Mouse (Mus musculus): ENCODE measurements around the gene Gpd1l. TPM values are rescaled to one million over a fixed set of nuclear protein-coding genes. Genes with fewer than 3 reads are reported as not detected.

Gpd1l gene
- polyA plus RNA-seq (2012; rRNA removed) (3.9 and 4.6 TPM in 2 replicates), polyA plus RNA-seq (2014; fragmentation: Nextera tagmentation; extraction: Ambion mirVana) (3.4 and 3.7 TPM in 2 replicates)

GRCm38 (mm10) chr9:114933723-114934171, at the start of gene Gpd1l:
Gene Gpd1l (minus strand): TSS chr9:114933987.
- Histone ChIP-seq H3K4me2 (ENCODE audit: low read depth) (peak within 1 kb of the TSS; percentile 78), H3K27me3 (ENCODE audit: control insufficient read depth, insufficient read depth, low read length) (no peaks in the 10 kb centered on the region), H3K9me3 (ENCODE audit: control insufficient read depth, low read length) (no peaks in the 10 kb centered on the region), H3K4me1 (replicated peaks; ENCODE audit: control insufficient read depth in 2 of 2, insufficient read depth in 2 of 2, low read length in 1 of 2) (peaks cover 0 to 9% of the 10 kb centered on the region in 2 experiments; a peak in 2 of 4 replicates), H3K36me3 (replicated peaks; ENCODE audit: control insufficient read depth, insufficient read depth, low read depth) (no peaks in the 10 kb centered on the region), H3K4me3 (ENCODE audit: insufficient read depth in 1 of 2, low read depth in 2 of 2, low read length in 2 of 2) (peak within 1 kb of the TSS; percentile 57 to 67), H3K27ac (no peak within 1 kb of the TSS), H3K9ac (replicated peaks) (peak within 1 kb of the TSS; percentile 39)
- under 1% methylated on average over 30 of the region's 30 CpGs for WGBS (ENCODE audit: insufficient replicate concordance)
- TF ChIP-seq CTCF (IDR thresholded peaks at IDR 0.05; ENCODE audit: low read depth) = no peak
- no peak for TF ChIP-seq EP300 (IDR thresholded peaks at IDR 0.05; ENCODE audit: low read depth)
- ATAC-seq (ENCODE audit: insufficient read depth) (peak; percentile 99), DNase-seq (ENCODE audit: low read depth in 3 of 3, low spot score in 3 of 3) (peak; percentile 76 to 78 (median 78))

- Histone ChIP-seq H3K9me3 (ENCODE audit: control insufficient read depth, low read length) (no peaks in the 10 kb centered on the region), H3K4me1 (replicated peaks; ENCODE audit: control insufficient read depth in 2 of 2, insufficient read depth in 2 of 2, low read length in 1 of 2) (no peaks in the 10 kb centered on the region), H3K36me3 (replicated peaks; ENCODE audit: control insufficient read depth, insufficient read depth, low read depth) (no peaks in the 10 kb centered on the region), H3K27me3 (ENCODE audit: control insufficient read depth, insufficient read depth, low read length) (peaks cover 25% of the 10 kb centered on the region), H3K27ac (no peak within 1 kb of the TSS), H3K4me2 (ENCODE audit: low read depth) (no peak within 1 kb of the TSS), H3K9ac (replicated peaks) (no peak within 1 kb of the TSS), H3K4me3 (ENCODE audit: insufficient read depth in 1 of 2, low read depth in 2 of 2, low read length in 2 of 2) (no peak within 1 kb of the TSS)
- no peak for DNase-seq (ENCODE audit: low read depth in 3 of 3, low spot score in 3 of 3)
- TF ChIP-seq EP300 (IDR thresholded peaks at IDR 0.05; ENCODE audit: low read depth) (no peak), CTCF (IDR thresholded peaks at IDR 0.05; ENCODE audit: low read depth) (no peak)
- ATAC-seq (ENCODE audit: insufficient read depth) = no peak
- 72% methylated on average over 15 of the region's 16 CpGs for WGBS (ENCODE audit: insufficient replicate concordance)
These were observed 49.0 kb upstream of the Gpd1l start, which contains the start of gene Rps27rt for GRCm38 (mm10) chr9:114982689-114983360. Gene Rps27rt (minus strand): TSS chr9:114982739.

DNA sequence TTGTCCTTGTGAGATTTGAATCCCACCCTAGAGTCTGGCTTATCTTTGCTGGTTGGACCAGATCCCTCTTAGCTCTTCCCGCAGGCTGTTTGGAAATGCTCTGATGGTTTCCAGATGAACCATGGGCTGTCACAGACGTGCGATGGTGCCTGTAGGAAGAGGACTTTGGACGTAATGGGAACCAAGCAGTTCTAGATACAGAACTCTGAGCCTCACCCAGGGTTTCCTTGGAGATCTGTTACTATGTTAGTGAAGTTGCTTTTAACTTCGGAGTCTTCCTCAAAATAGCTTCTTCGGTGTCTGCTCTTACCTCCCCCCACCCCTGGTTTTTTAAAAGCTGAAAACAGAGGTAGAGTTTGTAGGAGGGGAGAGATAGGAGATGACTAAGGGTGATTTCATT, 46.2 kb upstream of the Gpd1l start:
- no peak overlapping the region for H3K4me2 ChIP-seq (ENCODE audit: low read depth)
- no peak for DNase-seq (ENCODE audit: low read depth in 3 of 3, low spot score in 3 of 3)
- no peak for TF ChIP-seq EP300 (IDR thresholded peaks at IDR 0.05; ENCODE audit: low read depth)
- TF ChIP-seq CTCF (IDR thresholded peaks at IDR 0.05; ENCODE audit: low read depth) = no peak
- no peak overlapping the region for H3K4me3 ChIP-seq (ENCODE audit: insufficient read depth in 1 of 2, low read depth in 2 of 2, low read length in 2 of 2)
- 41% methylated on average over 6 of the region's 6 CpGs for WGBS (ENCODE audit: insufficient replicate concordance)
- no peak for ATAC-seq (ENCODE audit: insufficient read depth)
- no peak overlapping the region for H3K9ac ChIP-seq (replicated peaks)
- H3K36me3 ChIP-seq (replicated peaks; ENCODE audit: control insufficient read depth, insufficient read depth, low read depth) = no peaks in the 10 kb centered on the region
- no peaks in the 10 kb centered on the region for H3K4me1 ChIP-seq (replicated peaks; ENCODE audit: control insufficient read depth in 2 of 2, insufficient read depth in 2 of 2, low read length in 1 of 2)
- H3K9me3 ChIP-seq (ENCODE audit: control insufficient read depth, low read length) = no peaks in the 10 kb centered on the region
- H3K27me3 ChIP-seq (ENCODE audit: control insufficient read depth, insufficient read depth, low read length) = peaks cover 29% of the 10 kb centered on the region
- no peak overlapping the region for H3K27ac ChIP-seq

- ATAC-seq (ENCODE audit: insufficient read depth) = 0 out of 2 replicates have a peak, but pooled peaks have one; percentile 21
- H3K4me1 ChIP-seq (replicated peaks; ENCODE audit: control insufficient read depth in 2 of 2, insufficient read depth in 2 of 2, low read length in 1 of 2) = no peaks in the 10 kb centered on the region
- DNase-seq (ENCODE audit: low read depth in 3 of 3, low spot score in 3 of 3) = no peak
- no peaks in the 10 kb centered on the region for H3K9me3 ChIP-seq (ENCODE audit: control insufficient read depth, low read length)
- WGBS (ENCODE audit: insufficient replicate concordance) = under 1% methylated on average over 68 of the region's 86 CpGs
- H3K9ac ChIP-seq (replicated peaks) = no peak within 1 kb of the TSS
- no peak within 1 kb of the TSS for H3K27ac ChIP-seq
- TF ChIP-seq EP300 (IDR thresholded peaks at IDR 0.05; ENCODE audit: low read depth) = no peak
- TF ChIP-seq CTCF (IDR thresholded peaks at IDR 0.05; ENCODE audit: low read depth) = no peak
- peak within 1 kb of the TSS; percentile 62 for H3K4me2 ChIP-seq (ENCODE audit: low read depth)
- H3K27me3 ChIP-seq (ENCODE audit: control insufficient read depth, insufficient read depth, low read length) = peaks cover 29% of the 10 kb centered on the region
- H3K36me3 ChIP-seq (replicated peaks; ENCODE audit: control insufficient read depth, insufficient read depth, low read depth) = no peaks in the 10 kb centered on the region
- peak within 1 kb of the TSS; percentile 47 to 53 for H3K4me3 ChIP-seq (ENCODE audit: insufficient read depth in 1 of 2, low read depth in 2 of 2, low read length in 2 of 2)
These were observed 44.7 kb upstream of the Gpd1l start, which contains the start of gene Osbpl10 for GRCm38 (mm10) chr9:114978281-114979111. Gene Osbpl10 (plus strand): TSS chr9:114978569.

Data from liver, embryonic 14.5 days (tissue).